Mouse (Mus musculus) left cerebral cortex, postnatal 10 days (tissue): ENCODE data around the gene Lrrc8a. TPM values are rescaled to one million over a fixed set of nuclear protein-coding genes. Genes with fewer than 3 reads are reported as not detected.

Source experiments
- DNase-seq, 2 experiments: peaks; one replicate each; pipeline ENCODE4 v3.0.0; 2021 to 2022; ENCODE audit warnings: low spot score in 2 of 2, mixed read lengths in 1 of 2; ENCODE audit errors: extremely low spot score in 1 of 2
- intact Hi-C: fragments of 180-260 bp; cut with DNase I; formaldehyde crosslinking; loops from one replicate; pipeline ENCODE4 v1.15.1; 2025
- total RNA-seq, 2 experiments: library from RNA; stranded (reverse); gene quantifications; 2 replicates each; pipeline ENCODE4 v1.2.3; 2021

Lrrc8a gene
- total RNA-seq, 2 experiments from 2014 or later, result 47.8 to 51.9 TPM

GRCm38 (mm10) chr2:30281651-30282050 is 44.1 kb downstream of the Lrrc8a start:
- no peak for DNase-seq
- intact Hi-C loops, result no loop called here

GRCm38 (mm10) chr2:30283193-30283592 is 45.7 kb downstream of the Lrrc8a start:
- no peak for DNase-seq
- intact Hi-C loops, result no loop called here

GRCm38 (mm10) chr2:30285004-30285403 is 47.5 kb downstream of the Lrrc8a start:
- intact Hi-C loops, result no loop called here
- DNase-seq, result no peak

GRCm38 (mm10) chr2:30285416-30286181 is 48.1 kb downstream of the Lrrc8a start:
- DNase-seq, result no peak
- intact Hi-C loops, result no loop called here

GRCm38 (mm10) chr2:30286192-30287026 is 48.9 kb downstream of the Lrrc8a start, which contains the start of the genes Dolk and Nup188:
Dolk (minus strand) TSS chr2:30286334.
Nup188 (plus strand) TSS chr2:30286397.
- intact Hi-C loops, result no loop called here
- peak; percentile 94 to 99 for DNase-seq

GRCm38 (mm10) chr2:30287027-30287373 is 49.5 kb downstream of the Lrrc8a start:
- DNase-seq, result no peak

GRCm38 (mm10) chr2:30299525-30299924 is 62.0 kb downstream of the Lrrc8a start:
- no peak for DNase-seq
- intact Hi-C loops, result no loop called here

More at GRCm38 (mm10) chr2:30287027-30287373, 49.5 kb downstream of the Lrrc8a start:
- intact Hi-C loops, result no loop called here

GRCm38 (mm10) chr2:30299966-30300365 is 62.5 kb downstream of the Lrrc8a start:
- no peak for DNase-seq
- intact Hi-C loops, result loop anchor here (5.0 kb wide), 1 partner anchor 37 kb away; no protein-coding TSS in a partner anchor

GRCm38 (mm10) chr2:30306087-30306486 is 68.6 kb downstream of the Lrrc8a start:
- no peak for DNase-seq
- intact Hi-C loops, result no loop called here

GRCm38 (mm10) chr2:30309351-30309750 is 71.8 kb downstream of the Lrrc8a start:
- intact Hi-C loops, result no loop called here
- no peak for DNase-seq

GRCm38 (mm10) chr2:30311481-30311880 is 74.0 kb downstream of the Lrrc8a start:
- no peak for DNase-seq
- intact Hi-C loops, result loop anchor here (10.0 kb wide), 1 partner anchor 397 kb away; no protein-coding TSS in a partner anchor

Other genes starting within 250 kb of the Lrrc8a start
- gene Wdr34, start 188.8 kb upstream of the Lrrc8a start, total RNA-seq, result 10 to 100 TPM; 50.0 to 52.1 TPM
- 100 to 1,000 TPM; 219 to 220 TPM for gene Set, start 180.3 kb upstream of the Lrrc8a start, total RNA-seq
- 1 to 10 TPM; 1.6 TPM for gene Pkn3, start 160.0 kb upstream of the Lrrc8a start, total RNA-seq
- 10 to 100 TPM; 16.8 to 20.8 TPM for gene Zdhhc12, start 144.1 kb upstream of the Lrrc8a start, total RNA-seq
- gene Zer1, start 113.1 kb upstream of the Lrrc8a start, total RNA-seq, result 100 to 1,000 TPM; 110 to 116 TPM
- 10 to 100 TPM; 60.4 to 71.5 TPM for gene Tbc1d13, start 104.0 kb upstream of the Lrrc8a start, total RNA-seq
- gene Endog, start 66.2 kb upstream of the Lrrc8a start, total RNA-seq, result 10 to 100 TPM; 18.6 to 23.3 TPM
- 10 to 100 TPM; 37.0 to 40.3 TPM for gene Spout1, start 59.3 kb upstream of the Lrrc8a start, total RNA-seq
- gene Kyat1, start 31.9 kb upstream of the Lrrc8a start, total RNA-seq, result 10 to 100 TPM; 13.1 to 15.8 TPM
- gene Gm28035, start 2.9 kb downstream of the Lrrc8a start, total RNA-seq, result 1 to 10 TPM; 6.3 to 7.3 TPM
- 10 to 100 TPM; 14.2 to 14.6 TPM for gene Phyhd1, start 28.5 kb downstream of the Lrrc8a start, total RNA-seq
- not detected for gene Gm28038, start 43.3 kb downstream of the Lrrc8a start, total RNA-seq
- 10 to 100 TPM; 25.8 to 28.8 TPM for gene Dolk, start 48.6 kb downstream of the Lrrc8a start, total RNA-seq
- gene Nup188, start 48.7 kb downstream of the Lrrc8a start, total RNA-seq, result 10 to 100 TPM; 23.7 to 23.9 TPM
- 100 to 1,000 TPM; 219 to 230 TPM for gene Sh3glb2, start 121.6 kb downstream of the Lrrc8a start, total RNA-seq
- 100 to 1,000 TPM in 1 of 2 experiments, 10 to 100 TPM in 1; 95.4 to 108 TPM for gene Miga2, start 126.5 kb downstream of the Lrrc8a start, total RNA-seq
- gene Dolpp1, start 154.5 kb downstream of the Lrrc8a start, total RNA-seq, result 10 to 100 TPM; 35.6 to 36.4 TPM
- gene Crat, start 178.1 kb downstream of the Lrrc8a start, total RNA-seq, result 10 to 100 TPM; 39.7 to 40.3 TPM
- gene Ptpa, start 178.3 kb downstream of the Lrrc8a start, total RNA-seq, result 100 to 1,000 TPM; 144 to 145 TPM
- 1 to 10 TPM; 7.8 to 9.8 TPM for gene Ier5l, start 236.5 kb downstream of the Lrrc8a start, total RNA-seq